Mouse (Mus musculus): Measurements from ENCODE around the gene Elovl7. TPM values are rescaled to one million over a fixed set of nuclear protein-coding genes. Genes with fewer than 3 reads are reported as not detected.

Gene Elovl7
- polyA plus RNA-seq, 1 experiment from 2014 or later = 12.3 TPM

GRCm38 (mm10) chr13:108265394-108265793, 51.2 kb downstream of the Elovl7 start:
- H3K4me3 ChIP-seq (ENCODE audit: low read length) = no peak overlapping the region
- no peak overlapping the region for H3K27ac ChIP-seq (ENCODE audit: low read length)
- H3K27me3 ChIP-seq (ENCODE audit: control insufficient read depth, insufficient read depth, low read depth, low read length) = no peaks in the 10 kb centered on the region
- H3K9me3 ChIP-seq (ENCODE audit: control insufficient read depth, low read length) = no peaks in the 10 kb centered on the region
- H3K4me1 ChIP-seq (replicated peaks; ENCODE audit: control insufficient read depth, insufficient read depth, low read length) = no peaks in the 10 kb centered on the region
- no peak for ATAC-seq (ENCODE audit: low read depth)
- H3K36me3 ChIP-seq (ENCODE audit: control insufficient read depth, insufficient read depth, low read length) = no peaks in the 10 kb centered on the region
- H3K4me2 ChIP-seq (ENCODE audit: low read depth, low read length) = no peak overlapping the region
- 72% methylated on average over 4 of the region's 4 CpGs for WGBS
- H3K9ac ChIP-seq (ENCODE audit: low read length) = no peak overlapping the region

- H3K4me1 ChIP-seq (replicated peaks; ENCODE audit: control insufficient read depth, insufficient read depth, low read length) = peaks cover 1% of the 10 kb centered on the region; the same call in 1 of the 2 replicates
- no peak for ATAC-seq (ENCODE audit: low read depth)
- no peaks in the 10 kb centered on the region for H3K9me3 ChIP-seq (ENCODE audit: control insufficient read depth, low read length)
- H3K4me2 ChIP-seq (ENCODE audit: low read depth, low read length) = no peak overlapping the region
- WGBS = 61% methylated on average over 9 of the region's 9 CpGs
- H3K4me3 ChIP-seq (ENCODE audit: low read length) = no peak overlapping the region
- no peaks in the 10 kb centered on the region for H3K36me3 ChIP-seq (ENCODE audit: control insufficient read depth, insufficient read depth, low read length)
- no peaks in the 10 kb centered on the region for H3K27me3 ChIP-seq (ENCODE audit: control insufficient read depth, insufficient read depth, low read depth, low read length)
- H3K9ac ChIP-seq (ENCODE audit: low read length) = no peak overlapping the region
- no peak overlapping the region for H3K27ac ChIP-seq (ENCODE audit: low read length)
These were observed 53.8 kb downstream of the Elovl7 start for GRCm38 (mm10) chr13:108267841-108268634.

DNA sequence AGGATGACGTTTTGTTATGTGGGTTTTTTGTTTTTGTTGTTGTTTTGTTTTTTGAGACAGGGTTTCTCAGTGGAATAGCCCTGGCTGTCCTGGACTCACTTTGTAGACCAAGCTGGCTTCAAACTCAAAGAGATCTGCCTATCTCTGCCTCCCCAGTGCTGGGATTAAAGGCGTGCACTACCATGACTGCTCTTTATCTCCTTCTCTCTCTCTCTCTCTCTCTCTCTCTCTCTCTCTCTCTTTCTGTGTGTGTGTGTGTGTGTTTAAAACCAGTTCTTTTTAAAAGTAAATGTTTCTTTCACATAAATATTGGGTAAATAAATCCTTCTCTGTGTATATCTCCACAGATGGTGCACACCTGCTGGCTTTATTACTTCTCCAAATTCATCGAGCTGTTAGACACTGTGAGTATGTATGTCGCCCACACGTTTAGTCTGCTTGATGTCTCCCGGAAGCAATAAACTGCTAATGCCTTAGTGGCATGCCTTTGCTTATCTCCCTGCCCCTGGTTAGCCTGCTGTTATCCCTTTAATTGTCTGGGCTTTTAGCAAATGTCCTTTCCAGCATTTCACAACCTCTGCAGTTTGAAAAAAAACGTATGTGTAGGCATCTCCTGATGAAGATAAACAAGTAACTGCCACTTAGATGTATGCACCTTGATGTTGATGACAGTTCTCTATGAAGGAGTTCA, 57.4 kb downstream of the Elovl7 start:
- Histone ChIP-seq H3K4me1 (replicated peaks; ENCODE audit: control insufficient read depth, insufficient read depth, low read length) (peaks cover 6% of the 10 kb centered on the region; the same call in 1 of the 2 replicates), H3K4me2 (ENCODE audit: low read depth, low read length) (no peak overlapping the region), H3K9ac (ENCODE audit: low read length) (no peak overlapping the region), H3K4me3 (ENCODE audit: low read length) (no peak overlapping the region), H3K27ac (ENCODE audit: low read length) (no peak overlapping the region), H3K27me3 (ENCODE audit: control insufficient read depth, insufficient read depth, low read depth, low read length) (no peaks in the 10 kb centered on the region), H3K36me3 (ENCODE audit: control insufficient read depth, insufficient read depth, low read length) (no peaks in the 10 kb centered on the region), H3K9me3 (ENCODE audit: control insufficient read depth, low read length) (no peaks in the 10 kb centered on the region)
- no peak for ATAC-seq (ENCODE audit: low read depth)
- WGBS = 42% methylated on average over 7 of the region's 7 CpGs

DNA sequence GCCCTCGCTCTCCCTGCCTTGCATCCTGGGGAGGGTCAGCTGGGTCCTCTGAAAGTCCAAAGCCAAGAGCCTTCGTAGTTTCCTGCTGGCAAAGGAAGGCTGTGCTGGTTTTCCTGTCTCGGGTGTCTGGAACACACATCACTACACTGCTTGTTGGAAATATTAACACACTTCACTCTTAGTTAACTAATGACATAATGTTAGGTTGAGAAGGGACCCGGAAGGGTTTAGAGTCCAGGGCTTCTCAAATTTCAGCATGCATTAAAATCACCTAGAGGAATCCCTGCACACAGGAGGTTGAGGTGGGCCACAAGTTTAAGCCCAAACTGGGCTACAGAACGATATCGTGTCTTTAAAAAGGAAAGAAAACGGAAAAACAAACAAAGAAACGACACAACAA, 58.1 kb downstream of the Elovl7 start:
- Histone ChIP-seq H3K9ac (ENCODE audit: low read length) (no peak overlapping the region), H3K36me3 (ENCODE audit: control insufficient read depth, insufficient read depth, low read length) (no peaks in the 10 kb centered on the region), H3K4me3 (ENCODE audit: low read length) (no peak overlapping the region), H3K9me3 (ENCODE audit: control insufficient read depth, low read length) (no peaks in the 10 kb centered on the region), H3K4me2 (ENCODE audit: low read depth, low read length) (no peak overlapping the region), H3K4me1 (replicated peaks; ENCODE audit: control insufficient read depth, insufficient read depth, low read length) (peaks cover 6% of the 10 kb centered on the region; the same call in 1 of the 2 replicates), H3K27me3 (ENCODE audit: control insufficient read depth, insufficient read depth, low read depth, low read length) (no peaks in the 10 kb centered on the region), H3K27ac (ENCODE audit: low read length) (no peak overlapping the region)
- 44% methylated on average over 8 of the region's 8 CpGs for WGBS
- ATAC-seq (ENCODE audit: low read depth) = no peak

GRCm38 (mm10) chr13:108273034-108273433, 58.8 kb downstream of the Elovl7 start:
- H3K9me3 ChIP-seq (ENCODE audit: control insufficient read depth, low read length) = no peaks in the 10 kb centered on the region
- ATAC-seq (ENCODE audit: low read depth) = peak; percentile 31; the same call in 1 of the 2 replicates
- no peaks in the 10 kb centered on the region for H3K27me3 ChIP-seq (ENCODE audit: control insufficient read depth, insufficient read depth, low read depth, low read length)
- WGBS = 46% methylated on average over 15 of the region's 15 CpGs
- H3K9ac ChIP-seq (ENCODE audit: low read length) = 0 out of 2 replicates have a peak overlapping the region, but pooled peaks have one; percentile 4
- H3K4me2 ChIP-seq (ENCODE audit: low read depth, low read length) = peak overlapping the region; percentile 18; the same call in 1 of the 2 replicates
- no peaks in the 10 kb centered on the region for H3K36me3 ChIP-seq (ENCODE audit: control insufficient read depth, insufficient read depth, low read length)
- H3K27ac ChIP-seq (ENCODE audit: low read length) = no peak overlapping the region
- peaks cover 6% of the 10 kb centered on the region; the same call in 1 of the 2 replicates for H3K4me1 ChIP-seq (replicated peaks; ENCODE audit: control insufficient read depth, insufficient read depth, low read length)
- no peak overlapping the region for H3K4me3 ChIP-seq (ENCODE audit: low read length)

GRCm38 (mm10) chr13:108273456-108273855, 59.3 kb downstream of the Elovl7 start:
- ATAC-seq (ENCODE audit: low read depth) = peak; percentile 26; the same call in 1 of the 2 replicates
- peaks cover 6% of the 10 kb centered on the region; the same call in 1 of the 2 replicates for H3K4me1 ChIP-seq (replicated peaks; ENCODE audit: control insufficient read depth, insufficient read depth, low read length)
- H3K9me3 ChIP-seq (ENCODE audit: control insufficient read depth, low read length) = no peaks in the 10 kb centered on the region
- H3K27me3 ChIP-seq (ENCODE audit: control insufficient read depth, insufficient read depth, low read depth, low read length) = no peaks in the 10 kb centered on the region
- H3K36me3 ChIP-seq (ENCODE audit: control insufficient read depth, insufficient read depth, low read length) = no peaks in the 10 kb centered on the region
- no peak overlapping the region for H3K9ac ChIP-seq (ENCODE audit: low read length)
- no peak overlapping the region for H3K4me3 ChIP-seq (ENCODE audit: low read length)
- H3K27ac ChIP-seq (ENCODE audit: low read length) = no peak overlapping the region
- peak overlapping the region; percentile 18; the same call in 1 of the 2 replicates for H3K4me2 ChIP-seq (ENCODE audit: low read depth, low read length)
- 26% methylated on average over 5 of the region's 5 CpGs for WGBS

DNA sequence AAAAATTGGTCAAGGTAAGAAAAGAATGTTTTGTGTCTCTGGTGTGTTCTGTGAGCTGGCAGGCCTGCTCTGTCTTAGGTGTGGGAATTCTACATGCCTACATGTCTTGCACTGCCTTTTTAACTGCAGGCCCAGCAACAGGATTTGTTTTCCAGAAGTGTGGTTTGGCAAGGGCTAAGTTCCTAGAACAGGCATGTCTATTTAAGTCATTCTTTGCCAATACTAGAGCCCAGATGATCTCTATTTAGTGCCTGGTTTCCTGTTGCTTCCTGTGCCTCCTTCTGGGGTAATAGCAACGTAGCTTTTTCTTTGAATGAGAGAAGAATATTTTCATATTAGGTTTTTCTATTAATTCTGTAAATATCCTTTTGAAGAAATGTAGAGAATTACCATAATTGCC, 62.4 kb downstream of the Elovl7 start:
- H3K27me3 ChIP-seq (ENCODE audit: control insufficient read depth, insufficient read depth, low read depth, low read length) = no peaks in the 10 kb centered on the region

DNA sequence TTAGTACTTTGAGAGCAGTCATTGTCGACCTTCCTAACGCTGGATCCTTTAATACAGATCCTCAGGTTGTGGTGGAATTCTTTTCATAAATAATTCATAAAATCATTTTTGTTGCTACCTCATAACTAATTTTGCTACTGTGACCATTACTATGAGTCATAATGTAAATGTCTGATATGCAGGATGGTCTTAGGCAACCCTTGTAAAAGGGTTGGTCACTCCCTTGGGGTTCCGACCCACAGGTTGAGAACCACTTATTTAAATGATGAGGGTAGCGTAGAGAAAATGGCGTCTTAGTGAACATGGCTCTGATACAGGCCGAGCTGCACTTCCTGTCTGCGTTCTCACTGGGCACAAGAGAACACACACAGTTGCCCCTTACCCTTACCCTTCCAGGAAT, 63.1 kb downstream of the Elovl7 start:
- no peak overlapping the region for H3K9ac ChIP-seq (ENCODE audit: low read length)
- ATAC-seq (ENCODE audit: low read depth) = no peak
- WGBS = 87% methylated on average over 7 of the region's 7 CpGs
- no peak overlapping the region for H3K4me3 ChIP-seq (ENCODE audit: low read length)
- H3K4me1 ChIP-seq (replicated peaks; ENCODE audit: control insufficient read depth, insufficient read depth, low read length) = peaks cover 8% of the 10 kb centered on the region; the same call in 1 of the 2 replicates
- H3K4me2 ChIP-seq (ENCODE audit: low read depth, low read length) = no peak overlapping the region
- no peaks in the 10 kb centered on the region for H3K36me3 ChIP-seq (ENCODE audit: control insufficient read depth, insufficient read depth, low read length)
- no peaks in the 10 kb centered on the region for H3K27me3 ChIP-seq (ENCODE audit: control insufficient read depth, insufficient read depth, low read depth, low read length)
- no peaks in the 10 kb centered on the region for H3K9me3 ChIP-seq (ENCODE audit: control insufficient read depth, low read length)
- H3K27ac ChIP-seq (ENCODE audit: low read length) = no peak overlapping the region

More for the DNA sequence above, 62.4 kb downstream of the Elovl7 start:
- no peak overlapping the region for H3K27ac ChIP-seq (ENCODE audit: low read length)
- H3K4me2 ChIP-seq (ENCODE audit: low read depth, low read length) = no peak overlapping the region
- H3K4me1 ChIP-seq (replicated peaks; ENCODE audit: control insufficient read depth, insufficient read depth, low read length) = peaks cover 8% of the 10 kb centered on the region; the same call in 1 of the 2 replicates
- H3K9ac ChIP-seq (ENCODE audit: low read length) = no peak overlapping the region
- no peaks in the 10 kb centered on the region for H3K36me3 ChIP-seq (ENCODE audit: control insufficient read depth, insufficient read depth, low read length)
- no peak for ATAC-seq (ENCODE audit: low read depth)
- WGBS = 43% methylated on average over 1 of the region's 1 CpGs
- H3K9me3 ChIP-seq (ENCODE audit: control insufficient read depth, low read length) = no peaks in the 10 kb centered on the region
- no peak overlapping the region for H3K4me3 ChIP-seq (ENCODE audit: low read length)

GRCm38 (mm10) chr13:108278592-108278991, 64.4 kb downstream of the Elovl7 start:
- Histone ChIP-seq H3K36me3 (ENCODE audit: control insufficient read depth, insufficient read depth, low read length) (no peaks in the 10 kb centered on the region), H3K27ac (ENCODE audit: low read length) (no peak overlapping the region), H3K4me2 (ENCODE audit: low read depth, low read length) (no peak overlapping the region), H3K4me3 (ENCODE audit: low read length) (no peak overlapping the region), H3K4me1 (replicated peaks; ENCODE audit: control insufficient read depth, insufficient read depth, low read length) (0 out of 2 replicates have a peak, but pooled peaks cover 2% of the 10 kb centered on the region), H3K27me3 (ENCODE audit: control insufficient read depth, insufficient read depth, low read depth, low read length) (no peaks in the 10 kb centered on the region), H3K9me3 (ENCODE audit: control insufficient read depth, low read length) (no peaks in the 10 kb centered on the region), H3K9ac (ENCODE audit: low read length) (no peak overlapping the region)
- 41% methylated on average over 6 of the region's 6 CpGs for WGBS
- ATAC-seq (ENCODE audit: low read depth) = peak; percentile 76; the same call in 1 of the 2 replicates

Data from lung, embryonic 16.5 days (tissue).